Mouse (Mus musculus) embryonic fibroblast, embryonic 13.5 days (primary cell): ENCODE measurements at regions not wholly inside any gene's neighbourhood (a gene's known extent, or its start where the extent isn't known, plus 50 kb on each side); places are given as distances from the start of the nearest gene placed in this dataset.

Source experiments
- CTCF ChIP-seq: IDR thresholded peaks from 2 replicates; pipeline ENCODE4 v1.5.1; 2011; ENCODE audit warnings: mild to moderate bottlenecking, control low read depth, low read length, moderate library complexity, borderline replicate concordance; ENCODE audit not compliant: insufficient read depth
- POLR2A ChIP-seq: IDR thresholded peaks from 2 replicates; pipeline ENCODE4 v1.6.1; 2011; ENCODE audit warnings: low read depth, mild to moderate bottlenecking, control low read depth, low read length, moderate library complexity

GRCm38 (mm10) chr2:51705110-51705509 is 77.8 kb downstream of the Tas2r134 start:
- no peak for TF ChIP-seq CTCF
- TF ChIP-seq POLR2A, result no peak
